Mouse (Mus musculus): ENCODE measurements around the gene Tmbim4. TPM values are rescaled to one million over a fixed set of nuclear protein-coding genes. Genes with fewer than 3 reads are reported as not detected.

Gene Tmbim4
- polyA plus RNA-seq, 1 experiment from 2014 or later = 151 TPM

DNA sequence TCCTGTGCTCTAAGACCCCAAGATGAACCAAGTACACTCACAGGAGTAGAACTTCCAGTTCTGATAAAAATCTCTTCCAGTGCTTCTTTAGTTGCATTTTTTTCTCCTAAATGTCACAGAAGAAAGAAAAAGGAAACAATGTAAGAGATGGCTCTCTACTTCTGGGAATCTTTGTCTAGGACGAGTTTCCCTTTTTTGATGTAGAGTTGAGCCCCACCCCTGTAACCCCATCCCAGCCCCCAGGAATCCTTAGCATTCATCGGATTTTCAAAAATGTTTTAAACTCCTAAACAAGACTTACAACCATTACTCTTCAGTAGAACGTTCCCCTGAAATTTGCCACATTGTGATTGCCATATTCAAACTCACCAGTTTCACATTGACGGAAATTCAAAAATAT is 31.1 kb upstream of the Tmbim4 start:
- Histone ChIP-seq H3K4me2 (no peak overlapping the region), H3K27ac (no peak overlapping the region), H3K36me3 (no peaks in the 10 kb centered on the region), H3K27me3 (no peaks in the 10 kb centered on the region), H3K9me3 (replicated peaks) (no peaks in the 10 kb centered on the region), H3K4me3 (replicated peaks) (no peak overlapping the region), H3K9ac (no peak overlapping the region), H3K4me1 (0 out of 2 replicates have a peak, but pooled peaks cover 4% of the 10 kb centered on the region)
- 78% methylated on average over 4 of the region's 4 CpGs for WGBS
- no peak for ATAC-seq (replicated peaks; ENCODE audit: low FRiP score)

DNA sequence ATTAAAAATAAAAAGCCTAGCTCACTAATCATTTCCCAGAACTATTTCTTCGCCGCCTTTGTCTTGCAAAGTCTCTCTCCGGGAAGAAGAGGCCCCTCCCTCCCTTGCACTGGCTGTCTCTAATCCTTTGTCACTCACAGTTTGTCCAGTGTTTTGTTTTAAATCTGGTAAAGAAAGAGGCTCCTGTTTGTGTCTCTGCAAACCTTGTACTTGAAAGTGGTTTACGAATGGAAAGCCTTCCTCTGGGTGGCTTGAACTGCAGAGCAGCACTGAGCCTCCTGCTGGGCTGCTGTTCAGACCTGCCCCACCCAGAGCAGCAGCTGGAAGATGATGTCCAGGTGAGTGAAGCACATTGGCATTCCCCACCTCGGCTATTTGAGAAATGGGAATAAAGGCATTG is 30.1 kb upstream of the Tmbim4 start:
- no peak overlapping the region for H3K4me3 ChIP-seq (replicated peaks)

DNA sequence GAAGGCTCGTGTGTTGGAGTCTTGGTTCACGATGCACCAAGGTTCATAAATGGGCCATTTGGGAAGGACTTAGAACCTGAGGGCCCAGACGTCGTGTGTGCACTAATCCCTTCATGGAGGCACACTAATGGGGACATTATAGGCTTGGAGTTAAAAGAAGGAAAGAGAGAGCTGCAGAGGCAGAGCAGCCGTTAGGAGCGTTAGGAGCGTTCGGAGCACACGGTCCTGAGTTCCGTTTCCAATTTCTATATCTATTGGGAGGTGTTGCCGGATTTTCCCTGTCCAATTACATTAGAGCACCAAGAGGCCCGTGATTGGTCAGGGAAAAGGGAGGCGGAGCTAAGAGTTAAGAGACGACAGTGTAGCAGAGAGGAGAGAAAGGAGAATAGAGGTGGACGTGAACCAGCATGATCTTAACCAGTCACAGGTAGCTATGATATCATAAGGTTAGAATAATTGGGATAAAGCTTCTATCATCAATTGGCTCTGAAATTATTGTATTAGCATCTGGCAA is 27.1 kb upstream of the Tmbim4 start:
- WGBS = 87% methylated on average over 15 of the region's 15 CpGs
- no peak for ATAC-seq (replicated peaks; ENCODE audit: low FRiP score)

More for the DNA sequence above, 30.1 kb upstream of the Tmbim4 start:
- no peaks in the 10 kb centered on the region for H3K36me3 ChIP-seq
- no peak for ATAC-seq (replicated peaks; ENCODE audit: low FRiP score)
- no peaks in the 10 kb centered on the region for H3K9me3 ChIP-seq (replicated peaks)
- WGBS = 59% methylated on average over 5 of the region's 5 CpGs
- no peak overlapping the region for H3K9ac ChIP-seq
- H3K4me1 ChIP-seq = 0 out of 2 replicates have a peak, but pooled peaks cover 4% of the 10 kb centered on the region
- no peak overlapping the region for H3K4me2 ChIP-seq
- H3K27me3 ChIP-seq = no peaks in the 10 kb centered on the region
- H3K27ac ChIP-seq = no peak overlapping the region

GRCm38 (mm10) chr10:120182887-120183286 is 18.5 kb upstream of the Tmbim4 start:
- H3K27me3 ChIP-seq = no peaks in the 10 kb centered on the region
- H3K27ac ChIP-seq = no peak overlapping the region
- ATAC-seq (replicated peaks; ENCODE audit: low FRiP score) = 0 out of 2 replicates have a peak, but pooled peaks have one; percentile 33
- 87% methylated on average over 1 of the region's 1 CpGs for WGBS
- H3K4me1 ChIP-seq = no peaks in the 10 kb centered on the region
- H3K4me3 ChIP-seq (replicated peaks) = no peak overlapping the region
- H3K9ac ChIP-seq = no peak overlapping the region
- H3K4me2 ChIP-seq = no peak overlapping the region
- H3K36me3 ChIP-seq = no peaks in the 10 kb centered on the region
- H3K9me3 ChIP-seq (replicated peaks) = no peaks in the 10 kb centered on the region

More for the DNA sequence above, 27.1 kb upstream of the Tmbim4 start:
- Histone ChIP-seq H3K4me1 (0 out of 2 replicates have a peak, but pooled peaks cover under 1% of the 10 kb centered on the region), H3K9me3 (replicated peaks) (no peaks in the 10 kb centered on the region), H3K36me3 (no peaks in the 10 kb centered on the region), H3K27me3 (no peaks in the 10 kb centered on the region), H3K4me2 (no peak overlapping the region), H3K27ac (no peak overlapping the region), H3K9ac (no peak overlapping the region), H3K4me3 (replicated peaks) (no peak overlapping the region)

DNA sequence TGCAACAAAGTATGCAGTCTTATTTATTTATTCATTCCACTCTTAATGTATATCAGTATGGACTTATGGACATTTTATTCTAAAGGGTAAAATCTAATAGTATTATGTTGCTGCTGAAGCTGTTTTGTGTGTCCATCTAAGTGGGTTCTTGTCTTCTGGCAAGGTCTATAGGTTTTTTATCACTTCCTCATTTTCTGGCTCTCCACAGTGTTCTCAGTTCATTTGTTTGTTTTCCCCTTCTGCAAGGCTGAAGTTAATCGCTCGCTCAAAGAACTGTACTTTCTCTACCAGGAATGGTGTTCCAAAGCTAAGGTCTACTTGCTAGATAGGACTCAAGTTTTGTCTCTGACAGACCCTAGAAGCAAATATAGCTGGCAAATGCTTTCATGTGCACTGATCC is 18.0 kb upstream of the Tmbim4 start:
- Histone ChIP-seq H3K9ac (no peak overlapping the region), H3K4me1 (no peaks in the 10 kb centered on the region), H3K4me2 (no peak overlapping the region), H3K9me3 (replicated peaks) (no peaks in the 10 kb centered on the region), H3K36me3 (no peaks in the 10 kb centered on the region), H3K4me3 (replicated peaks) (no peak overlapping the region), H3K27ac (no peak overlapping the region), H3K27me3 (no peaks in the 10 kb centered on the region)
- WGBS = 83% methylated on average over 2 of the region's 2 CpGs
- ATAC-seq (replicated peaks; ENCODE audit: low FRiP score) = no peak

GRCm38 (mm10) chr10:120188513-120188912 is 12.9 kb upstream of the Tmbim4 start:
- Histone ChIP-seq H3K27me3 (no peaks in the 10 kb centered on the region), H3K36me3 (no peaks in the 10 kb centered on the region), H3K9me3 (replicated peaks) (no peaks in the 10 kb centered on the region), H3K9ac (no peak overlapping the region), H3K4me2 (no peak overlapping the region), H3K4me3 (replicated peaks) (no peak overlapping the region), H3K27ac (no peak overlapping the region), H3K4me1 (peaks cover 15% of the 10 kb centered on the region)
- no peak for ATAC-seq (replicated peaks; ENCODE audit: low FRiP score)
- WGBS = 69% methylated on average over 2 of the region's 2 CpGs

- H3K4me2 ChIP-seq = peak overlapping the region; percentile 32
- WGBS = 47% methylated on average over 11 of the region's 11 CpGs
- H3K4me1 ChIP-seq = peaks cover 15% of the 10 kb centered on the region
Measured at GRCm38 (mm10) chr10:120189276-120189675, 12.1 kb upstream of the Tmbim4 start.

DNA sequence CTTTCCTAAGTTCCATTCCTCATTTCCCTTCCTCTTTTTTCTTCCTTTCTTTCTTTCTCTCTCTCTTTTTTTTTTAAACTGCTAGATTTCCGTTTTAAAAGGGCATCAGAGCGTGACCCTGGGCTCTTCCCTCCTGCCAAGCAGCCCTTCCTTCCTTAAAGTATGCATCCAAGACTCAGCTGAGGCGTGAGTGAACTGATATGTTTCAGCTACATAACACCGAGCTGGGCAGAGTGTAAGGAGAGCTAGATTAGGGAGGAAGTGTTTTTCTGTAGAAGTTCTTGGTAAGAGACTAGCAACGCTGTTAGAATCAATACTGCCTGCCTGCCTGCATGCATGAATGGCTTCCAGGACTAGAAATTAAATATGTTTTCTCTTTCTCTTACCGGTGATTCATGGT is 11.6 kb upstream of the Tmbim4 start:
- H3K4me3 ChIP-seq (replicated peaks) = no peak overlapping the region
- WGBS = 13% methylated on average over 6 of the region's 6 CpGs
- peak overlapping the region; percentile 32 for H3K4me2 ChIP-seq
- H3K4me1 ChIP-seq = peaks cover 15% of the 10 kb centered on the region
- no peaks in the 10 kb centered on the region for H3K36me3 ChIP-seq
- no peak overlapping the region for H3K9ac ChIP-seq
- no peaks in the 10 kb centered on the region for H3K9me3 ChIP-seq (replicated peaks)
- no peak for ATAC-seq (replicated peaks; ENCODE audit: low FRiP score)
- H3K27ac ChIP-seq = peak overlapping the region; percentile 45
- H3K27me3 ChIP-seq = no peaks in the 10 kb centered on the region

More at GRCm38 (mm10) chr10:120189276-120189675, 12.1 kb upstream of the Tmbim4 start:
- no peaks in the 10 kb centered on the region for H3K9me3 ChIP-seq (replicated peaks)
- no peaks in the 10 kb centered on the region for H3K36me3 ChIP-seq
- H3K9ac ChIP-seq = no peak overlapping the region
- H3K27me3 ChIP-seq = no peaks in the 10 kb centered on the region
- no peak for ATAC-seq (replicated peaks; ENCODE audit: low FRiP score)
- H3K27ac ChIP-seq = peak overlapping the region; percentile 45
- H3K4me3 ChIP-seq (replicated peaks) = no peak overlapping the region

- H3K27ac ChIP-seq = no peak overlapping the region
- 90% methylated on average over 6 of the region's 6 CpGs for WGBS
- no peak overlapping the region for H3K9ac ChIP-seq
- H3K27me3 ChIP-seq = no peaks in the 10 kb centered on the region
- H3K9me3 ChIP-seq (replicated peaks) = no peaks in the 10 kb centered on the region
- ATAC-seq (replicated peaks; ENCODE audit: low FRiP score) = no peak
- H3K4me2 ChIP-seq = no peak overlapping the region
- no peaks in the 10 kb centered on the region for H3K36me3 ChIP-seq
- no peak overlapping the region for H3K4me3 ChIP-seq (replicated peaks)
- peaks cover 15% of the 10 kb centered on the region for H3K4me1 ChIP-seq
Measured at GRCm38 (mm10) chr10:120191165-120191564, 10.2 kb upstream of the Tmbim4 start.

GRCm38 (mm10) chr10:120192278-120192677 is 9.1 kb upstream of the Tmbim4 start:
- no peak overlapping the region for H3K4me3 ChIP-seq (replicated peaks)
- H3K36me3 ChIP-seq = no peaks in the 10 kb centered on the region
- H3K27me3 ChIP-seq = no peaks in the 10 kb centered on the region
- no peak overlapping the region for H3K9ac ChIP-seq
- H3K4me2 ChIP-seq = no peak overlapping the region
- 66% methylated on average over 4 of the region's 4 CpGs for WGBS
- peaks cover 15% of the 10 kb centered on the region for H3K4me1 ChIP-seq
- no peak overlapping the region for H3K27ac ChIP-seq
- ATAC-seq (replicated peaks; ENCODE audit: low FRiP score) = no peak
- H3K9me3 ChIP-seq (replicated peaks) = no peaks in the 10 kb centered on the region

DNA sequence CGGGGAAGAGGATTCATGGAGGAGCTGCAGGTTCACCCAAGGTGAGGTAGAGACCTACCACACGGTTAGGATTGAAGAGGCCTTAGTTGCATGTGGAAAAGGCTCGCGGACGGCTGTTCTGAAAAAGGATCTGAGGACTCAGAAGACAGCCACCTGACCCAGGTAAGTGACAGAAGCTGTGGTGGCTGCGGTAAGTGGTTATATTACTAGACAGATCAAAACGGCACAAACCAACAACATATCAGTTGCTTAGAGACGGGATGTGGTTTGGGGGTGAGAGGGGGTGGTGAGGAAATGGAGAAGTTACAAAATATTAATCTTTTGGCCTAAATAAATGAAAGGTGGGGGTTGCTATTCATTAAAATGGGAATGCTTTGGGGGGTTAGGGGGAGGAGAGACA is 8.1 kb upstream of the Tmbim4 start:
- Histone ChIP-seq H3K9ac (no peak overlapping the region), H3K36me3 (no peaks in the 10 kb centered on the region), H3K4me1 (peaks cover 15% of the 10 kb centered on the region), H3K27me3 (no peaks in the 10 kb centered on the region), H3K4me2 (no peak overlapping the region), H3K27ac (no peak overlapping the region), H3K4me3 (replicated peaks) (no peak overlapping the region), H3K9me3 (replicated peaks) (no peaks in the 10 kb centered on the region)
- WGBS = 91% methylated on average over 8 of the region's 8 CpGs
- ATAC-seq (replicated peaks; ENCODE audit: low FRiP score) = no peak

DNA sequence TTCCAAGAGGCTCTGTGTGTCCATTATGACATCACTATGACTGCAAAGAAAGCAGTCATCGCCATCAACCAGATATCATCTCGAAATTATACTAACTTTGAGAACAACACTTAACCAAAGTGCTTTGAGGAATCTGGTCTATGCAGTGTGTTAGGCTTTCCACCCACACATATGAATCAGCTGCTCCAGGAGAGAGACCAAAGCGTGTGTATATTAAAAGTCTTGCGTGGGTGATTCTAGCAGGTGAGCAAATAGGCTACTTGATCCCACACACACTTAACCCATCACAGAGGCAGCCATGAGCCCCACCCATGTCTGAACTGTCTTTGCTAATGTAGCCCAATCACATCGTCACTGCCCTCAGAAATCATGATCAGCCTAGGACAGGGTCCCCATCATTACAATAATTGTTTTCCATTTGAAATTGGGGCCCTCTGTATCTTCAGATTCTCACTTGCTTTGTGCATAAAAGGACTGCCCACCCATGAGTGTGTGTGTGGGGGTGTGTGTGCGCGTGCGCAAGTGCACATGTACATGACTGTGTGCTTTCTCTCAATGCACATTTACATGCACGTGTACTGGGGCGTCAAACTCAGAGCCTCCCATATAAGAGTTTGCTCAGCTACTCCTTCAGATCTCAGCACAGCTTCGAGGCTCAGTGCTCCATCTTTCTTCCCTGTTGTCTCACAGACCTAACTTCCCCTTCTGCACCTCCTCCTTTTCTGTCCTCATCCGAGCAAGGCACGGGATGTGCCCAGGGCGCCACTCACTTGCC is 4.1 kb upstream of the Tmbim4 start:
- Histone ChIP-seq H3K27ac (no peak overlapping the region), H3K9ac (no peak overlapping the region), H3K9me3 (replicated peaks) (no peaks in the 10 kb centered on the region), H3K27me3 (peaks cover 13% of the 10 kb centered on the region), H3K4me3 (replicated peaks) (no peak overlapping the region), H3K4me2 (no peak overlapping the region), H3K4me1 (peaks cover 13% of the 10 kb centered on the region), H3K36me3 (no peaks in the 10 kb centered on the region)
- no peak for ATAC-seq (replicated peaks; ENCODE audit: low FRiP score)
- WGBS = 69% methylated on average over 14 of the region's 14 CpGs
